Mouse (Mus musculus) heart, adult 11 months (tissue): ENCODE data around the gene Plekhj1.

ENCODE experiments used
- DNase-seq: peaks from one replicate; pipeline ENCODE4 v3.0.0; 2022

Gene Plekhj1

GRCm38 (mm10) chr10:80774981-80775380, 23.4 kb downstream of the Plekhj1 start:
- DNase-seq: no peak

GRCm38 (mm10) chr10:80774549-80774948, 23.9 kb downstream of the Plekhj1 start:
- DNase-seq: peak; percentile 99

- DNase-seq: no peak
Measured at GRCm38 (mm10) chr10:80773816-80774215, 24.6 kb downstream of the Plekhj1 start.

DNA sequence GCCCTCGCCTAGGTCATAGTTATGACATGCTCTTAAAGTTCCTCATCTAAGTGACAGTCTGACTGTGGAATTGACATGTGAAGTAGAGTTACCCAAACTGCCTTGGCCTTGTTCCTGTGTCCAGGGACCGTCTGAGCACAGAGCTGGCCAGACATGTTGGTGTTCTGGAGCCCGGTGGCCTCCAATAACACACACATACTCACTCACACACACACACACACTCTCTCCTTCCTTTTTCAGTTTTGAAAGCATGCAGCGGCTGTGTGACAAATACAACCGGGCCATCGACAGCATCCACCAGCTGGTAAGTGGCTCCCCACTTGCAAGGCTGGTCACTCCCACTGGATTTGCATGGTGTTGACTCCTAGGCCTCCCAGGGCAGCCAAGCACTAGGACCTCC, 30.1 kb downstream of the Plekhj1 start:
- no peak for DNase-seq

GRCm38 (mm10) chr10:80766161-80766815, 32.1 kb downstream of the Plekhj1 start:
- peak; percentile 91 for DNase-seq

- DNase-seq: no peak
Measured at GRCm38 (mm10) chr10:80765746-80766145, 32.7 kb downstream of the Plekhj1 start.

- no peak for DNase-seq
Measured at GRCm38 (mm10) chr10:80763502-80763901, 34.9 kb downstream of the Plekhj1 start.

GRCm38 (mm10) chr10:80761821-80762220, 36.6 kb downstream of the Plekhj1 start:
- no peak for DNase-seq

DNA sequence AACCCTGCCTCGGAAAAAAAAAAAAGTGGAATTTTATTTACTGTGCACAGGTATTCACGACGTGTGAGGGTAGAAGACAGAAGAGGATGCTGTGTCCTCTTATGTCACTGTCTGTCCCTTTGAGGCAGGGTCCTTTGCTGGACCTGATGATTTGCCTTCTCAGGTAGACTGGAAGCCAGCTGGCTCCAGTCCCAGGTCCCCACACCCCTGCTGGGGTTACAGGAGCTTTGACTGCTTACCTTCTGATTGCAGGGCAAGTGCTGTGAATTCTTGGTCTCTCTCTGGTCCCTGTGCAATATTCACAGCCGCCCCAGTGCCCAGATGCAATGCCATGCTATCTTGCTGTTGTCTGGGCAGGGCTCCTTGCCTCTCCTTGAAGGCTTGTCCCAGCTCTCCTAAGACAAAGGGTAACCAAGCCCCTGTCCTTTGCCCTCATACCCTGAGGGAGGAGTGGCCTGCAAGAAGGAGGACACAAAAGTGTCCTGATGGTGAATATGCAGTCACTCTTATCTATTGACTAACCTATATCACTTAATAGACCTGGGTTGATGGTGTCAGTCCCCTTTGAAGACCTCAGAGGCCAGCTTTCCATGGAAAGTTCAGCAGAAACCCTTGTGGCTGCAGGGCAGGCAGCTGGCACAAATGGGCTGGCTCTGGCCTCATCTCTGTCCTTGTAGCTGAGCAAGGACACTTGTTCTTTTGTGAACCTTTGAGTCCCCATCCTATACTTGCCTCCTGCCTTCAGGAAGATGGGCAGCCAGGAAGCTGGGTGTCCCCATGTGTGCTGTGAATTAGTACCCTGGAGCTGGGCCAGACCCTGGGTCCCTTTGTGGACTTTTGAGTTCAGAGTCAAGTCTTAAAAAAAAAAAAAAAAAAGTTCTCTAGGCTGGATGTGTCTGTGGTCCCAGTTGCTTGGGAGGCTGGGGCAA, 37.6 kb downstream of the Plekhj1 start:
- DNase-seq: no peak

DNA sequence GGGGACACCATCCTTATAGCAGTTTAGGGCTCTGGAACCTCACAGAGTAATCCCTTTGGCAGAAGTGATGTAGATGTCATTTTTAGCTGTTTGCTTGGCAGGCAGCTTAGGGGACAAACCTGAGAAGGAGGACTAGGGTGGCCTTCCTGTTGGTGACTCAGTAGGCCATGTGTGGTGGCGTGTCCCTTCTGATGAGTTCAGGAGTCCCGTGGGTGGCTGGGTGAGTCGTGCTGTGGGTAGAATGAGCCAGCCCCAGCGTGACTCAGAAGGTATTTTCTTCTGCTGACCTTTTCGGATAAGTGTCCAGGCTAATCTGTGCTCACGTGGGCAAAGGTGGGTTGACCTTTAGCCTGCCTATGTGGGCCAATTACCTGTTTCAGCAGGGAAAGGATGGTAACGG, 39.8 kb downstream of the Plekhj1 start:
- DNase-seq: peak; percentile 94

- peak; percentile 99 for DNase-seq
Measured at GRCm38 (mm10) chr10:80757717-80758116, 40.7 kb downstream of the Plekhj1 start.

GRCm38 (mm10) chr10:80756967-80757366, 41.5 kb downstream of the Plekhj1 start:
- DNase-seq: peak; percentile 87

DNA sequence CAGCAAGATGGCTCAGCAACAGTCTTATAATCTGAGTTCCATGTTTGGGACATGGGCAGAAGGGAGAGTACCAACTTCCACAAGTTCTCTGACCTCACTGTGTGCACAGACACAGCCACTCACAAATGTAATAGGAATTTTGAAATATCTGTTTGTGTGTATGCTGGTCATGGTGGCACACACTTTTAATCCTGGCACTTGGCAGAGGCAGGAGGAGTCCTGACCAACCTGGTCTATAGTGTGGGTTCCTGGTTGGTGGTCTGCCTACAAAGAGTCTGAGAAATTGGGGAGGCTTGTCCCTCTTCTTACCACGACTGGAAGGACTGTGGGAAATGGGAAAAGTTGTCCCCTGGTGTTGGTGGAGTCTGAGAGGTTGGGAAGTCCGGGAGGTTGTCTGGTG, 41.9 kb downstream of the Plekhj1 start:
- DNase-seq: no peak

- peak; percentile 91 for DNase-seq
Measured at GRCm38 (mm10) chr10:80756099-80756498, 42.3 kb downstream of the Plekhj1 start.

GRCm38 (mm10) chr10:80755291-80756015, 43.0 kb downstream of the Plekhj1 start:
- DNase-seq: peak; percentile 90

DNA sequence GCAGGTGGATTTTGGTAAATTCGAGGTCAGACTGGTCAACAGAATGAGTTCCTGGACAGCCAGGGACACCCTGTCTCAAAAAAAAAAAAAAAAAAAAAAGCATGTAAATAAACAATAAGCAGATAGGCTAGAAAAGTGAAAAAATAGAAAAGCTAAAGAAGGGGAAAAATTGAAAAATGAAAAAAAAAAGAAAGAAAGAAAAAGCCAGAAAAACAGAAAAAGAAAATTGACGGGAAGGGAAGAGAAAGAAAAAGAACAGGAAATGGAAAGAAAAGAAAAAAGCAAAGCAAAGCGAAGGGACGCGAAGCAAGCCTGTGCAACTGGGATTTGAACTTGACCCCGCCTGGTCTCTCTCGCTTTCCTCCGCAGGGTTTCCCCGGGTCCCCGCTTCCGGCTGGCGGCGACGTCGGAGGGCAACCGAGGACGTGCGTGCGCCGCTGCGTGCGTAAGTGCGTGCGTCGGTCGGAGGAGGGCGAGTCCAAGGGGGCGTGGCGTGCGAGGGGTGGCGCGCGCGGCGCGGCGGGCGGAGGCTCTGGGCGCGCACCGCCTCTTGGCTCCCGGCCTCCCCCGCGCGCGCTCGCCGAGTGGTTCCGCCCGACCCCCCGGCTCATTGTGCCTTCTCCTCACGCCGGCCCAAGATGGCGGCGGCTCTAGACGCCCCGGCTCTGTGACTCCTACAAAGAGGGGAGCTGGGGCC, 43.7 kb downstream of the Plekhj1 start, which contains the start of gene Dot1l:
Gene Dot1l (plus strand): TSS at position 613 of the 697 bp plus-strand sequence.
- DNase-seq: peak; percentile 100

GRCm38 (mm10) chr10:80752079-80752625, 46.3 kb downstream of the Plekhj1 start:
- peak; percentile 99 for DNase-seq

DNA sequence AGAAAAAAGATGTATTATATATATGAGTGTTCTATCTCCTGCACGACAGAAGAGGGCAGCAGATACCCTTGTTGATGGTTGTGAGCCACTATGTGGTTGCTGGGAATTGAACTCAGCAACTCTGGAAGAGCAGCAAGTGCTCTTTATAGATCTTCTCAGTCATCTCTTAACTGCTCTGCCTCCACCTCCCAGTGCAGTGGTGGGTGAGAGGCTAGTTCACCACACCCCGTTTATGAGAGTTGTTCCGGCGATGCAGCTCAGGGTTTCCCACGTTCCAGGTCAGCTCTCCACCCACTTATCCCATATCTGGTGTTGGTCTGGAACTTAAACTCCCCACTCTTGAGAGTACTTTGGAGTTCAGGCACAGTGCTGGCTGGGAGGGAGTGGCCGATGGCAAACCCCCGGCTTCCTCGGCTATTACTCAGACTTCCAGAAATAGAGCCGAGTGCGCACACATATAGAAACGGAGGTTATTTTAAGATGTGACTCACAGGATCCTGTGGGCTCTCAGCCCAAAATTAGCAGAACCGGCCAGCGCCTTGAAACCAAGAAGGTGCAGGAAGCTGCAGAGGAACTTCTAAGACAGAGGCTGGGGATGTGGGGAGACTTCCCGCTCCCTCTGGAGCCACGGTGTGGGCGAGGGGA, 47.1 kb downstream of the Plekhj1 start:
- peak; percentile 99 for DNase-seq

DNA sequence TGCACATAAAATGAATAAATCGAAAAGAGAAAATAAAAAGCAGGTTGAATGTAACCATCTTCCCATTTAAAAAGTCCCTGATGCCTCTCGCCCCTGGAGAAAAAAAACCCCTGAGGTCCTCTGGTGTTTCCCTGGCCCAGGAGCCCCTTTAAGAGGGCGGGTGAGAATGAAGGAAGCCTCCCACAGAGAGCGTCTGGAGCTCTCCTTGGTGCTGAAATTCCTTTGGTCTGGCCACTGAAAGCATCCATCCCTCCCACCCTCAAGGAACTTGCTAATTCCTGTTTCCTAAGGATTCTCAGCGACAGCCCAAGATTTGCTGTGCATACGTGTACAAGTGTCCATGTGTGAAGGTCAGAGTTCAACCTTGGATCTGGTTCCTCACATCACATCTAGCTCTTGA, 49.8 kb downstream of the Plekhj1 start:
- no peak for DNase-seq

DNA sequence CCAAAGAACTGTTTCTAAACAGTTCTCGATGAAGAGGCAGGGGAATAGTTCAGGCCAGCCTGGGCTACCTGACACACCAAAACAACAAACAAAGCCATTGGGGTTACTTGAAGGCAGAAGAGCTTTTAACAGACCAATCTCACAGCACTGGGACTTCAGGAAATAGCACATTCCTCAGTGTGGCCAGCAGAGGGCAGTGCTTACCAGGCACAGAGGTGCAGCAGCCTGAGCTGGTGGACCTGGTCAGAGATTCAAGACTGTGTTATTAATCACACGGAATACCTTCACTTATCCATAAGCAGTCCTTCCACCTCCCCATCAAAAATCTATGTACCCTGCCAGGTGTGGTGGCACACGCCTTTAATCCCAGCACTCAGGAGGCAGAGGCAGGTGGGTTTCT, 51.0 kb downstream of the Plekhj1 start:
- peak; percentile 96 for DNase-seq
